Mouse (Mus musculus): ENCODE results near the gene Notch3.
A peak's percentile ranks its signal among the peaks of the same experiment; 100 is the strongest.
"Not testable (repeated sequence)": the region's sequence is repeated elsewhere in the genome, so short reads cannot be mapped to it uniquely, and the experiment has no call there.

Gene Notch3

DNA sequence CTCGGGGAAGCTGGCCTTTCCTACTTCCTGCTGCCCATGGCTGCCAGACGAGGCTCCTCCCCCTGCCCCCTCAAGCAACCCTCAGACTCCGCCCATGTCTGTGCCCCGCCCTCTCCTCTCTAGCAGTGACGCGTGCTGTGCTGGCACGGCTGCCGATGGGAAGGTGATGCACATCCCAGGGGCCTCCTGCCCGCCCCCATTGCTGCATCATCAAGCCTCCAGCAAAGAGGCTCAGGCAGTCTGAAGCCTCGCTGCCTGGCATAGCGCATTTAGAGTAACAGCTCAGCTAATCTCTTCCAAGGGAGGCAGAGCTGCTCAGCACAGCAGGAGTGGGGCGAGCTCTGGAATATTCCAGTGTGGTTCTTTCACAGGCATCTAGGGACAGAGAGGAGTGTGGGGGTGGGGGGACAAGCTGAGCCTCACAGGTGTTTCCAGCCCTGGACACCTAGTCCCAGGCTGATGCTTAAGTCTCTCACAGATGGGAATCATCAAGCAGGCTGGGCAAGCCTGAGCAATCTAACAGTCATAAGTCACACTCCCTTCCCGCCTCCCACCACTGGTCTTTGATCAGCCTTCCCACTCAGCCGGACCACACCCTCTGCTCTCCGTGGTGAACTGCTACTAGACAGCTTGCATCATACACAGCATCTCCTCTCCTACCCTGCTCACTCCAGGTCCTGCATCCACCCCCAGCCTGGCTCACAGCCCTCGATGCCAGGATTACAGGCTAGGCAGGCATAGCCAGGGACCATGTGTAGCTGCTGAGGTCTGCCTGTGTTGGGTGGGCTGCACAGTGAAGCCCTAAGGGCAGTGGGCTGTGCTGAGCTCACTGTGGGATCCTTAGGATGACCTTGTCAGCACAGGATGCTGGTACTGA is 75.0 kb downstream of the Notch3 start:
- not testable (repeated sequence) for DNase-seq

- no peak for DNase-seq
Measured at GRCm38 (mm10) chr17:32091032-32091363, 75.7 kb downstream of the Notch3 start.

DNA sequence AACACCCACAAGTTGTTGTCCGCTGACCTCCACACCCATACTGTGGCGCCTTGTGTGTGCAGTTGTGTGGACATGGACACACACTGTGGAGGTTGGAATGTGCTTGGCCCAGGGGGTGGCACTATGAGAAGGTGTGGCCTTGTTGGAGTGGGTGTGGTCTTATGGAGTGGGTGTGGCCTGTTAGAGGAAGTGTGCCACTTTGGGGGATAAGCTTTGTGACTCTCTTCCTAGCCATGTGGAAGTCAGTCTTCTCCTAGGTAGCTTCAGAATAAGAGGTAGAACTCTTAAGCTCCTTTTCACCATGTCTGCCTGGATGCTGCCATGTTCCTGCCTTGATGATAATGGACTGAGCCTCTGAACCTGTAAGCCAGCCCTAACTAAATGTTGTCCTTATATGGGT is 79.6 kb downstream of the Notch3 start:
- no peak for DNase-seq

- no peak for DNase-seq
Measured at GRCm38 (mm10) chr17:32083351-32083750, 83.3 kb downstream of the Notch3 start.

GRCm38 (mm10) chr17:32075164-32075563 is 91.5 kb downstream of the Notch3 start:
- DNase-seq: no peak

- DNase-seq: no peak
Measured at GRCm38 (mm10) chr17:32074658-32075057, 92.0 kb downstream of the Notch3 start.

DNA sequence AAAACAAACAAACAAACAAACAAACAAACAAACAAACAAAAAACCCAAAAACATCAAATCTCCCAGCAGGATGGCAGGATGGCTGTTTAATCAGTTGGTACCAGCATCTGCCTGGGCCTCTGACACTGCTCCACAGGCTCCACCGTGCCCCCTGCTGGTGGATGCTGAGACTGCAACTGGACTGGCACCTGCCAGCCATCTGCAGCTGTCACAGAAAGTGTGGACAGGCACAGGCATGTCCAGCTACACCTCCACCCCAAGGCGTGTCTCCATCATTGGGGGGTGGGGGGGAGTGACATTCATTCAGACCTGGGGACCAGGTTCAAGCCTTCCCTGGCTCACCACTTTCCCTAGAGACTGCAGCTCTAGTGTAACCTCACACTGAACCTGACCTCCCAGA is 93.3 kb downstream of the Notch3 start:
- peak; percentile 65 for DNase-seq

All from cerebellum, adult 11 months (tissue).